Mouse (Mus musculus) kidney, embryonic 15.5 days (tissue): ENCODE results near the gene Gm49373. TPM values are rescaled to one million over a fixed set of nuclear protein-coding genes. Genes with fewer than 3 reads are reported as not detected.

Source experiments
- ATAC-seq: fragments of 200-750 bp; cut with Nextera tagmentation; replicated peaks from 2 replicates; pipeline ENCODE4 v1.8.0; 2017; ENCODE audit warnings: moderate TSS enrichment; ENCODE audit not compliant: low FRiP score
- H3K27ac ChIP-seq: fragments of 300-500 bp; sonication (generic); 2 replicates; pipeline ENCODE4 v1.5.1; 2015; ENCODE audit warnings: mild to moderate bottlenecking, inconsistent platforms
- H3K27me3 ChIP-seq: fragments of 300-500 bp; sonication (generic); 2 replicates; pipeline ENCODE4 v1.6.1; 2015; ENCODE audit warnings: inconsistent platforms
- H3K36me3 ChIP-seq: fragments of 300-500 bp; sonication (generic); 2 replicates; pipeline ENCODE4 v1.6.1; 2015; ENCODE audit warnings: inconsistent platforms
- H3K4me1 ChIP-seq: fragments of 300-500 bp; sonication (generic); 2 replicates; pipeline ENCODE4 v1.6.1; 2015; ENCODE audit warnings: inconsistent platforms
- H3K4me2 ChIP-seq: fragments of 300-500 bp; sonication (generic); 2 replicates; pipeline ENCODE4 v1.6.1; 2015; ENCODE audit warnings: moderate library complexity, mild to moderate bottlenecking, inconsistent platforms
- H3K4me3 ChIP-seq: fragments of 300-500 bp; sonication (generic); replicated peaks from 2 replicates; pipeline ENCODE4 v1.5.1; 2015; ENCODE audit warnings: mild to moderate bottlenecking, inconsistent platforms
- H3K9ac ChIP-seq: fragments of 300-500 bp; sonication (generic); 2 replicates; pipeline ENCODE4 v1.6.1; 2015; ENCODE audit warnings: mild to moderate bottlenecking, inconsistent platforms
- H3K9me3 ChIP-seq: fragments of 300-500 bp; sonication (generic); replicated peaks from 2 replicates; pipeline ENCODE4 v1.6.1; 2016; ENCODE audit warnings: inconsistent platforms
- WGBS: fragments of 180-500 bp; shearing (Covaris S2); methylation state at CpG from one replicate; pipeline ENCODE4 v1.1.7; 2015; ENCODE audit warnings: mixed read lengths; 5-methylcytosine and 5-hydroxymethylcytosine counted together
- microRNA counts: library from miRNA; unstranded; fragments of <30 nt; microRNA quantifications from one replicate; lab custom pipeline; 2016
- microRNA-seq: library from miRNA; unstranded; fragments of <30 nt; microRNA quantifications from one replicate; pipeline ENCODE4, GENCODE M21; 2016
- polyA plus RNA-seq: library from polyadenylated mRNA; unstranded; fragments of >200 nt; fragmentation: Nextera tagmentation; extraction: Ambion mirVana; gene quantifications from 2 replicates; pipeline ENCODE4 v1.2.1, GENCODE M21; 2015

Gm49373 gene
- polyA plus RNA-seq, 1 experiment from 2014 or later, result 0.45 TPM

- Histone ChIP-seq H3K36me3 (no peaks in the 10 kb centered on the region), H3K4me2 (no peak overlapping the region), H3K27ac (no peak overlapping the region), H3K9ac (no peak overlapping the region), H3K4me1 (no peaks in the 10 kb centered on the region), H3K4me3 (no peak overlapping the region), H3K9me3 (no peaks in the 10 kb centered on the region), H3K27me3 (peaks cover 19% of the 10 kb centered on the region)
- ATAC-seq, result no peak
- WGBS, result 93% methylated on average over 1 of the region's 1 CpGs
Observed at GRCm38 (mm10) chr9:21022726-21023125, 50.2 kb downstream of the Gm49373 start.

GRCm38 (mm10) chr9:21022288-21022687 is 50.6 kb downstream of the Gm49373 start:
- no peak overlapping the region for H3K27ac ChIP-seq
- 58% methylated on average over 6 of the region's 6 CpGs for WGBS
- peaks cover 20% of the 10 kb centered on the region for H3K27me3 ChIP-seq
- H3K4me2 ChIP-seq, result no peak overlapping the region
- no peak overlapping the region for H3K4me3 ChIP-seq
- no peaks in the 10 kb centered on the region for H3K36me3 ChIP-seq
- ATAC-seq, result no peak
- peaks cover under 1% of the 10 kb centered on the region; the same call in 1 of the 2 replicates for H3K4me1 ChIP-seq
- H3K9ac ChIP-seq, result no peak overlapping the region
- H3K9me3 ChIP-seq, result no peaks in the 10 kb centered on the region

GRCm38 (mm10) chr9:21021363-21021762 is 51.5 kb downstream of the Gm49373 start:
- ATAC-seq, result no peak

GRCm38 (mm10) chr9:21018600-21018999 is 54.3 kb downstream of the Gm49373 start:
- 72% methylated on average over 2 of the region's 2 CpGs for WGBS

More at GRCm38 (mm10) chr9:21021363-21021762, 51.5 kb downstream of the Gm49373 start:
- Histone ChIP-seq H3K27ac (no peak overlapping the region), H3K4me1 (peaks cover 10% of the 10 kb centered on the region), H3K36me3 (no peaks in the 10 kb centered on the region), H3K9ac (no peak overlapping the region), H3K4me3 (no peak overlapping the region), H3K4me2 (no peak overlapping the region), H3K9me3 (no peaks in the 10 kb centered on the region), H3K27me3 (peaks cover 23% of the 10 kb centered on the region)
- WGBS, result 73% methylated on average over 3 of the region's 3 CpGs

GRCm38 (mm10) chr9:21017177-21017575 is 55.7 kb downstream of the Gm49373 start:
- no peak for ATAC-seq
- H3K36me3 ChIP-seq, result no peaks in the 10 kb centered on the region
- peaks cover 40% of the 10 kb centered on the region for H3K27me3 ChIP-seq
- H3K9ac ChIP-seq, result no peak overlapping the region
- H3K4me1 ChIP-seq, result peaks cover 30% of the 10 kb centered on the region
- H3K9me3 ChIP-seq, result no peaks in the 10 kb centered on the region
- H3K27ac ChIP-seq, result no peak overlapping the region
- H3K4me2 ChIP-seq, result peak overlapping the region; percentile 78
- WGBS, result 27% methylated on average over 4 of the region's 4 CpGs
- peak overlapping the region; percentile 47 for H3K4me3 ChIP-seq

More at GRCm38 (mm10) chr9:21018600-21018999, 54.3 kb downstream of the Gm49373 start:
- ATAC-seq, result no peak
- H3K4me1 ChIP-seq, result peaks cover 28% of the 10 kb centered on the region
- H3K27ac ChIP-seq, result no peak overlapping the region
- H3K4me2 ChIP-seq, result no peak overlapping the region
- H3K27me3 ChIP-seq, result peaks cover 40% of the 10 kb centered on the region
- H3K4me3 ChIP-seq, result no peak overlapping the region
- H3K9ac ChIP-seq, result no peak overlapping the region
- H3K9me3 ChIP-seq, result no peaks in the 10 kb centered on the region
- H3K36me3 ChIP-seq, result no peaks in the 10 kb centered on the region

GRCm38 (mm10) chr9:21016331-21017176 is 56.3 kb downstream of the Gm49373 start:
- H3K4me2 ChIP-seq, result peak overlapping the region; percentile 78
- ATAC-seq, result no peak
- H3K4me3 ChIP-seq, result peak overlapping the region; percentile 47
- H3K9ac ChIP-seq, result no peak overlapping the region
- WGBS, result 4% methylated on average over 17 of the region's 17 CpGs
- no peaks in the 10 kb centered on the region for H3K36me3 ChIP-seq
- no peak overlapping the region for H3K27ac ChIP-seq
- peaks cover 36% of the 10 kb centered on the region for H3K4me1 ChIP-seq
- no peaks in the 10 kb centered on the region for H3K9me3 ChIP-seq
- peaks cover 40% of the 10 kb centered on the region for H3K27me3 ChIP-seq

GRCm38 (mm10) chr9:21015571-21016130 is 57.2 kb downstream of the Gm49373 start, which contains the start of gene Icam1:
Gene Icam1, plus strand, starts transcription at chr9:21015985.
- ATAC-seq, result peak; percentile 73
- peaks cover 40% of the 10 kb centered on the region for H3K27me3 ChIP-seq
- peak within 1 kb of the TSS; percentile 38; the same call in 1 of the 2 replicates for H3K9ac ChIP-seq
- H3K36me3 ChIP-seq, result no peaks in the 10 kb centered on the region
- WGBS, result 2% methylated on average over 30 of the region's 30 CpGs
- H3K4me3 ChIP-seq, result peak within 1 kb of the TSS; percentile 47
- H3K9me3 ChIP-seq, result no peaks in the 10 kb centered on the region
- peak within 1 kb of the TSS; percentile 52 for H3K27ac ChIP-seq
- H3K4me2 ChIP-seq, result peak within 1 kb of the TSS; percentile 78
- H3K4me1 ChIP-seq, result peaks cover 37% of the 10 kb centered on the region

- H3K4me3 ChIP-seq, result peak overlapping the region; percentile 47
- peak overlapping the region; percentile 38; the same call in 1 of the 2 replicates for H3K9ac ChIP-seq
- H3K9me3 ChIP-seq, result no peaks in the 10 kb centered on the region
- no peaks in the 10 kb centered on the region for H3K36me3 ChIP-seq
- H3K4me1 ChIP-seq, result peaks cover 37% of the 10 kb centered on the region
- peak overlapping the region; percentile 78 for H3K4me2 ChIP-seq
- peaks cover 40% of the 10 kb centered on the region for H3K27me3 ChIP-seq
- 3% methylated on average over 29 of the region's 29 CpGs for WGBS
- ATAC-seq, result peak; percentile 31; the same call in 1 of the 2 replicates
- peak overlapping the region; percentile 52 for H3K27ac ChIP-seq
Observed at GRCm38 (mm10) chr9:21014691-21015570, 58.0 kb downstream of the Gm49373 start.

MicroRNAs encoded within 50 kb of the gene (microRNA counts, 519-probe panel; counts per million panel counts)
- 2,670 counts per million, percentile 60 among the panel's probes with 10 or more counts for microRNA mmu-miR-1900 (lab: Ali Mortazavi, UCI)

Small RNAs within 50 kb of the gene (microRNA-seq; reads per million reads assigned to microRNA genes)
- not detected for gene Mir1900
- gene Mir7082, result 0.89 reads per million

Other genes with a start within 250 kb of the Gm49373 start
- gene A230050P20Rik, start 204.5 kb downstream of the Gm49373 start, polyA plus RNA-seq, result 15.2 and 16.1 TPM in 2 replicates
- gene Angptl6, start 193.4 kb downstream of the Gm49373 start, polyA plus RNA-seq, result 2.5 and 2.8 TPM in 2 replicates
- gene Ppan, start 184.9 kb downstream of the Gm49373 start, polyA plus RNA-seq, result 84.2 and 93.7 TPM in 2 replicates
- gene Eif3g, start 174.5 kb downstream of the Gm49373 start, polyA plus RNA-seq, result 319 and 321 TPM in 2 replicates
- gene Dnmt1, start 113.2 kb downstream of the Gm49373 start, polyA plus RNA-seq, result 96.9 and 108 TPM in 2 replicates
- 29.8 and 32.7 TPM in 2 replicates for gene S1pr2, start 96.3 kb downstream of the Gm49373 start, polyA plus RNA-seq
- 140 and 143 TPM in 2 replicates for gene Mrpl4, start 70.4 kb downstream of the Gm49373 start, polyA plus RNA-seq
- gene Icam1, start 57.1 kb downstream of the Gm49373 start, polyA plus RNA-seq, result 10.8 and 13.7 TPM in 2 replicates
- 2.0 and 2.7 TPM in 2 replicates for gene Icam4, start 43.7 kb downstream of the Gm49373 start, polyA plus RNA-seq
- 0.18 and 0.38 TPM in 2 replicates for gene Icam5, start 41.0 kb downstream of the Gm49373 start, polyA plus RNA-seq
- 1.6 and 1.8 TPM in 2 replicates for gene Zglp1, start 6.0 kb downstream of the Gm49373 start, polyA plus RNA-seq
- gene Fdx1l, start 518 bp upstream of the Gm49373 start, polyA plus RNA-seq, result 53.9 and 61.0 TPM in 2 replicates
- 2.2 and 3.0 TPM in 2 replicates for gene Gm38431, start 18.9 kb upstream of the Gm49373 start, polyA plus RNA-seq
- 67.9 and 76.3 TPM in 2 replicates for gene Raver1, start 18.9 kb upstream of the Gm49373 start, polyA plus RNA-seq
- gene Tyk2, start 58.1 kb upstream of the Gm49373 start, polyA plus RNA-seq, result 12.7 and 15.5 TPM in 2 replicates
- 332 and 351 TPM in 2 replicates for gene Cdc37, start 76.9 kb upstream of the Gm49373 start, polyA plus RNA-seq
- 12.6 and 12.7 TPM in 2 replicates for gene Pde4a, start 92.6 kb upstream of the Gm49373 start, polyA plus RNA-seq
- gene Keap1, start 166.3 kb upstream of the Gm49373 start, polyA plus RNA-seq, result 55.1 and 64.2 TPM in 2 replicates
- gene S1pr5, start 175.3 kb upstream of the Gm49373 start, polyA plus RNA-seq, result 0.19 TPM in 1 of 2 replicates, not detected in the other
- gene Atg4d, start 192.2 kb upstream of the Gm49373 start, polyA plus RNA-seq, result 42.7 and 49.5 TPM in 2 replicates
- gene Kri1, start 214.9 kb upstream of the Gm49373 start, polyA plus RNA-seq, result 13.8 and 19.8 TPM in 2 replicates
- 51.2 and 51.5 TPM in 2 replicates for gene Cdkn2d, start 218.3 kb upstream of the Gm49373 start, polyA plus RNA-seq
- 35.9 and 37.1 TPM in 2 replicates for gene Ap1m2, start 239.2 kb upstream of the Gm49373 start, polyA plus RNA-seq
- gene Slc44a2, start 247.6 kb upstream of the Gm49373 start, polyA plus RNA-seq, result 85.4 and 97.1 TPM in 2 replicates